Mouse (Mus musculus) retina, postnatal 1 day (tissue): ENCODE measurements around the gene Fam189b.

Experiments
- DNase-seq: peaks from one replicate; pipeline ENCODE4 v3.0.0-alpha.2; 2012

The Fam189b gene

DNA sequence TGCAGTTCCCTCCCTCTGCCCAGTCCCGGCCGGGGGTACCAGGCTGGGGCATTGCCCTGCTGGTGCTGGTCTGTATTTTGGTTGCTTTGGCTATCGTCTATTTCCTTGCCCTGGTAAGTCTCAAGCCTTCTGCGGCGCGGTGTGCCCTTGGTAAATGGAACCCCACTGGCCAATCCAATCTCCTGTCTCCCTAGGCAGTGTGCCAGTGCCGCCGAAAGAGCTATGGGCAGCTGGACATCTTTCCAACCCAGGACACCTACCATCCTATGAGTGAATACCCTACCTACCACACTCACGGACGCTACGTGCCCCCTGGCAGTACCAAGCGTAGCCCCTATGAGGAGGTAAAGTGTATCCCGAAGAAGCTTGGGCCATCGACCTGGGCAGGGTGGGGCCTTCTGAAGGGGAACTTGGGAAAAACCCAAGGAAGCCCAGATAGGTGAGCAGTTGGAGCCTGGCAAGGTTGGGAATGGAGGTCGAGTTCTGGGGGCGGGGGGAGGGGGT, 48.9 kb downstream of the Fam189b start:
- DNase-seq, result no peak

DNA sequence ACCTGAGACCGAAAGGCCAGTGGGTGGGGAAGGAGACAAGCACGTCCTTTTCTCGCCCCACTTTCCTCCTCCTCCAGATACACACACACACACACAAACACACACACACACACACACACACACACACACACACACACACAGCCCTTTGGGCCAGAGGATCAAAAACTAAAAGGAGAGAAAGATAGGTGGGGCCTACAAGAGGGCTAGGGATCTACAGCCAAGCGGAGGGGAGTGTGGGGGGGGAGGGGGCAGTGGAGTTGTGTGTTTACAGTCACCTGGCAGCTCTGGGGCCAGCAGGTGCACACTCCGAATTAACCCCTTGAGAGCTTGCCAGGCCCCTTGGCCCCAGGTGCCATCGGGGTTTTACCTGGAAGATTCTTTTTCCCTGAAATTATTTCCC, 49.7 kb downstream of the Fam189b start:
- DNase-seq, result no peak

DNA sequence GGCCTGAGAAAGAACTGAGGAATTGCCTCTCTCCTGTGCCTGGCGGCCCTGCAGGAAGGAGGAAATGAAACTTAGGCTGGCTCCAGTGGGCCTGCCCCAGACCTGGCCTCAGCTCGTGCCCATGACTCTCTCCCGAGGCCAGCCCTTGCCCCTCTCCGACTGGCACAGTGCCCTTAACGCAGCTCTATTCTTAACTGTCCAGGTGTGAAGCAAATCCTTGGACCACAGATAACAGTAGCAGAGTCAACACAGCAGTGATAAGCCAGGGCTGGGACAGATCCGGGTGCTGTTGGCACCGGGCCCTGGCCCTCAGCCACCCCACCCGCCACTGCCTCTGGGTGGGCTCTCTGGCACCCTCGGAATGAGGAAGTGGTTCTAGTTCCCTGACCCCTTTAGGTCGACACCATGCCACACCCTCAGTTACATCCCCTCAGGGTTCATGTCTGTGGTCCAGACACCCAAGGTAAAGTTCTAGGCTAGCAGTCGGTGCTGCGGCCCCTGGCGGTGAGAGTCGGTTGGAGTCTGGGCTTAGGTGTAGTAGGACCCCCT, 50.7 kb downstream of the Fam189b start:
- DNase-seq, result no peak

DNA sequence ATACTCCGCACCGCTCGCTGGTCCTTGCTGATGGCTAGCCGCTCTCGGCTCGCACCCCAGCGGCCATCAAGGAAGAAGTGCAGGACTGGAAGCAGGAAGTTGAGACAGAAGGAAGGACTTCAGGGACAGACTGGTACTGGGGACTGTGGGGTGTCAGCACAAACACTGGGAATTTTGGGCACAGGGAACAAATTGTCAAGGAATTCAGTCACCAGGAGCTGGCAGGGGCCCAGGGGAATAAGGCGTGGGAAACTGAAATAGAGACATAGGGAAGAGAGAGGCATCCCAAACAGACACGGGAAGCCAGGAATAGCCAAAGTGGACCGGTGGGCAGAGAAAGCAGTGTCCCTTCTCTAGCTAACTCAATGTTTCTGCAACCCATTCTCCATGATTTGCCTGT, 53.6 kb downstream of the Fam189b start:
- no peak for DNase-seq

DNA sequence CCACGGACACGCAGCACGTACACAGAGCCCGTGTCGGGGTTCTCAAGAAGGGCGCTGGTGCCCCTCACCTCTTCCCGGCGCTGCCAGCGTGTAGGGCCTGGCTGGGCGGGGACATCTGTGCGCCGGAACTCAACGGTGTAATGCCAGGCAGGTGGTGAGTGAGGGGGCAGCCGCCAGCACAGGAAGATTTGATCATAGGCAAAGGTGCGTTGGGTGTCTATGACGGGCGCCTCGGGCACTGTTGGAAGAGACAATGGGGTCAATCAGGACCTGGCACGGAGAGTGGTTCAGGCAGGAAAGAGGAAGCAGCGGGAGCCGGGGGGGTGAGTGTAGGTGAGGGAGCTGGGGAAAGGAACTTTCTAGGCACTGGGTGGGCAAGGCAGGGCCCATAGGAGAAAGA, 54.7 kb downstream of the Fam189b start:
- DNase-seq, result no peak

DNA sequence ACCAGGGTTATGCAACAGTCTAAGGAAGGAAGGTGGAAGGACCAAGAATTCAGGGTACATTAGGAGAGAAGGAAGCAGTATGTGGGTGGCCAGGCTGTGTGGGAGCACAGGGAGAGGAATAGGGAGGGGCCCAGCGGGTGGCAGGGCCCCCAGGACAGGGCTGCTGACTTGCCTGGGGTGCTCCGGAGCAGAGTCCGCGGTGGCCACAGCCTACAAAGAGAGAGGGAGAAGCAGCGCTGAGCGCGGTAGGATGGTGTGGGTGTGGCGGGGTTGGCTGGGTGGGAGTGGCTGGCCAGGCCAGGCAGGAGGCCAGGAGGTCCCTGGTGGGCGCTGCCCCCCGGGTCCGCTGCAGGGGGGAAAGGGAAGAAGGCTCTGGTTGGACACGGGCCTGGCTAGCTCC, 55.6 kb downstream of the Fam189b start:
- DNase-seq, result no peak
